Mouse (Mus musculus) embryonic facial prominence, embryonic 10.5 days (tissue): ENCODE results near the gene Vinac1. TPM values are rescaled to one million over a fixed set of nuclear protein-coding genes. Genes with fewer than 3 reads are reported as not detected.
"Not testable (repeated sequence)": the region's sequence is repeated elsewhere in the genome, so short reads cannot be mapped to it uniquely, and the experiment has no call there.

ENCODE experiments used
- DNase-seq: peaks from one replicate; pipeline ENCODE4 v3.0.0-alpha.2; 2017; ENCODE audit warnings: low spot score
- H3K27ac ChIP-seq: fragments of 300-500 bp; sonication (generic); replicated peaks from 2 replicates; pipeline ENCODE4 v1.5.1; 2016; ENCODE audit warnings: mild to moderate bottlenecking
- H3K27me3 ChIP-seq: fragments of 300-500 bp; sonication (generic); replicated peaks from 2 replicates; pipeline ENCODE4 v1.6.1; 2016; ENCODE audit warnings: low read depth, mild to moderate bottlenecking; ENCODE audit not compliant: poor library complexity, severe bottlenecking
- H3K36me3 ChIP-seq: fragments of 300-500 bp; sonication (generic); replicated peaks from 2 replicates; pipeline ENCODE4 v1.6.1; 2016; ENCODE audit warnings: mild to moderate bottlenecking, moderate library complexity
- H3K4me1 ChIP-seq: fragments of 300-500 bp; sonication (generic); 2 replicates; pipeline ENCODE4 v1.6.1; 2016
- H3K4me3 ChIP-seq: fragments of 300-500 bp; sonication (generic); 2 replicates; pipeline ENCODE4 v1.5.1; 2016; ENCODE audit warnings: mild to moderate bottlenecking, moderate library complexity
- H3K9me3 ChIP-seq: fragments of 300-500 bp; sonication (generic); 2 replicates; pipeline ENCODE4 v1.6.1; 2016; ENCODE audit warnings: mild to moderate bottlenecking
- WGBS: fragments of 180-500 bp; shearing (Covaris S2); methylation state at CpG from one replicate; pipeline ENCODE4 v1.1.7; 2016; 5-methylcytosine and 5-hydroxymethylcytosine counted together
- polyA plus RNA-seq: library from polyadenylated mRNA; unstranded; fragments of >200 nt; fragmentation: Nextera tagmentation; extraction: Ambion mirVana; gene quantifications from 2 replicates; pipeline ENCODE4 v1.2.1, GENCODE M21; 2016

The Vinac1 gene
- polyA plus RNA-seq, 1 experiment from 2014 or later = 0.07 TPM

DNA sequence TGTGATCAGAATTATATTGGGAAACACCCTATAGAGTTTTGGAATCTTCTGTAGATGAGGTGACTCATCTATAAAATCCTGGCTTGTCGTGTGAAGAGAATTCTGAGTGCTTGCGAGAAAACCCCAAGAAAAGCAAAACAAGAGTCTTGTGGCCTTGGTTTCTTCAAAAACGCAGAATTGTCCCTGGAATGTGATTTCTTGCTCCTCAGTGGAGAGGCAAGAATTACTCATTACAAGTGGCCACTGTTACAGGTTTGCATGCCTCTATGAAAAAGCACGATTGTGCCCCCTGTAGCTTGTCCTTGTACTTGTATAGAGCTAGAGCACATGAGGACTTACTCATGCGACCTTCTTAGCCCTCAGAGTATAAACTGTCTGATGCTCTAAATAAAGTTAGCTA lies 12.6 kb downstream of the Vinac1 start:
- H3K27ac ChIP-seq = no peak overlapping the region
- H3K27me3 ChIP-seq = peaks cover 46% of the 10 kb centered on the region
- H3K9me3 ChIP-seq = no peaks in the 10 kb centered on the region
- WGBS = 83% methylated on average over 5 of the region's 5 CpGs
- H3K36me3 ChIP-seq = no peaks in the 10 kb centered on the region
- no peak for DNase-seq
- peaks cover 14% of the 10 kb centered on the region for H3K4me1 ChIP-seq
- H3K4me3 ChIP-seq = no peak overlapping the region

DNA sequence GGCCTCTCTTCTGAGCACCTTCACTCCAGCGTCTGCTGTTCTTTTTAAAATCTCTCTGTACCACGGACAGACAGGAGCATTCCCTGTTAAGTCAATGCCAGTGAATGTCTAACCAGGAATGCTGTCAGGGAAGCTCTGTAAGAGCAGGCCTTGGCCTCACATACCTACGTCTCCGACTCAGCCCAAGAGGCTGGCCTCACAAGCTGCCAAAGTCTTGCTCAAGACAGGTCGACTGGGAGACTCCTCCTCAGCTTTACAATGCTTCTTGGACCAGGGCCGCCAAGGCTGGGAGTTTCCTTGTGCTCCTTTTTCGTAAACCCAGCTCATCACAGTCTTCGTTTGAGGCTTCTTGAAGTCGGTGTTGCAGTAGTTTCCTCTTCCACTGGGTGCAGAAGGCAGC lies 23.2 kb downstream of the Vinac1 start:
- DNase-seq = no peak
- WGBS = 79% methylated on average over 9 of the region's 9 CpGs
- H3K27ac ChIP-seq = no peak overlapping the region
- no peak overlapping the region for H3K4me3 ChIP-seq
- no peaks in the 10 kb centered on the region for H3K27me3 ChIP-seq
- H3K36me3 ChIP-seq = no peaks in the 10 kb centered on the region
- H3K4me1 ChIP-seq = no peaks in the 10 kb centered on the region
- H3K9me3 ChIP-seq = no peaks in the 10 kb centered on the region

DNA sequence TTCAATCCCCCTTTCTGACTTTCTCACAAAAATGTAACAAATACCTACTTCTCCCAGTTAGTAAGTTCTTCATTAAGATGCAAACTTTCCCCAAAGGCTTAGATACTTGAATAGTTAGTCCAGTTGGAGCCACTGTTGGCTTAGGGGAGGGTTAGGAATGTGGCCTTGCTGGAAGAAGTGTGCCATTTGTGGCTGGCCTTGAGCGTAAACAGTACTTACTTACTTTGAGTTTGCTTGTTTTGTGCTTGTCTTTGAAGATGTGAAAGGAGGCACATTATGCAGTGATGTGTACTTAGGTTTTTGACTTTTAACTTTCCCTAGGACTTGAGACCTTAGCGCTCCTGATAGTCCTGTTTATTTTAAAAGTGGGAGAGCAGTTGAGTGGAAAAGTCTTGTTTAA lies 27.9 kb downstream of the Vinac1 start:
- no peaks in the 10 kb centered on the region for H3K36me3 ChIP-seq
- 79% methylated on average over 2 of the region's 2 CpGs for WGBS
- H3K4me3 ChIP-seq = no peak overlapping the region

DNA sequence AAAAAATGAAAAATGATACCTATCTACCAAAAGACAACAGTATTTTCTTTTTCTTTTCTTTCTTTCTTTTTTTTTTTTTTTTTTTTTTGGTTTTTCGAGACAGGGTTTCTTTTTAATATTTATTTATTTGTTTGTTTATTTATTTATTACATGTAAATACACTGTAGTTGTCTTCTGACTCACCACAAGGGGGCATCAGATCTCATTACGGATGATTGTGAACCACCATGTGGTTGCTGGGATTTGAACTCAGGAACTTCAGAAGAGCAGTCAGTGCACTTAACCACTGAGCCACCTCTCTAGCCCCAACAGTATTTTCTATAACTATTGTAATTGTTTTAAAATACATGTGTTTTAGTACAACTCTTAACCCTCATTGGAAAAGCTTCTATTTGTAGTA lies 39.1 kb downstream of the Vinac1 start:
- H3K4me1 ChIP-seq, H3K27me3 ChIP-seq, DNase-seq, H3K9me3 ChIP-seq, H3K36me3 ChIP-seq, H3K27ac ChIP-seq, H3K4me3 ChIP-seq: not testable (repeated sequence)
- 76% methylated on average over 2 of the region's 2 CpGs for WGBS

More for the DNA sequence above, 27.9 kb downstream of the Vinac1 start:
- H3K9me3 ChIP-seq = no peaks in the 10 kb centered on the region
- DNase-seq = no peak
- no peaks in the 10 kb centered on the region for H3K4me1 ChIP-seq
- H3K27ac ChIP-seq = no peak overlapping the region
- no peaks in the 10 kb centered on the region for H3K27me3 ChIP-seq

DNA sequence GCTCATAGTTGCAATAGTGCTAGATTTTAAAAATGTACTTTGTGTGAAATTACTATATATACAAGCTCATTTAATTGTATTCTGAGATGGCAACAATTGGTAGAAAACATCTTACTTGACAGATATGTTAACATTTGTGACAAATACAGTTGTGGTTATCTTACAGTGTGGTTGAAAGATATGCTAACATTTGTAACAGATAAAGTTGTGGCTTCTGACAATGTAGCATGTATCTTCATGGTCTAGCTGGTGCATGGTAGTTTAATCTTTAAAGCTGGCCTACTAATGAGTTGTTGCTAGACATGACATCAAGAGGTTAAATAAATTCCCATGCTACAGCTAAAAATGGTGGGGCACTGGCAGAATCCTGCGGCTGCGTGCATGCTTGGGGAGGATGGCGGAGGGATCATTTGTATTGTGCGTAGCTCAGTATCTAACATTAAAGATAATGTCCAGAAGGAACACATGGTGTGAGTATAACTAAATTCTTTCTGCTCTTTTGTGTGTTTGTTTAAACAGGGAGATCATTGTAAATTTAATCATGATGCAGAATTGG lies 41.7 kb downstream of the Vinac1 start:
- H3K36me3 ChIP-seq = no peaks in the 10 kb centered on the region
- H3K4me1 ChIP-seq = no peaks in the 10 kb centered on the region
- H3K4me3 ChIP-seq = no peak overlapping the region
- DNase-seq = no peak
- no peak overlapping the region for H3K27ac ChIP-seq
- H3K27me3 ChIP-seq = no peaks in the 10 kb centered on the region
- 79% methylated on average over 4 of the region's 4 CpGs for WGBS
- no peaks in the 10 kb centered on the region for H3K9me3 ChIP-seq

DNA sequence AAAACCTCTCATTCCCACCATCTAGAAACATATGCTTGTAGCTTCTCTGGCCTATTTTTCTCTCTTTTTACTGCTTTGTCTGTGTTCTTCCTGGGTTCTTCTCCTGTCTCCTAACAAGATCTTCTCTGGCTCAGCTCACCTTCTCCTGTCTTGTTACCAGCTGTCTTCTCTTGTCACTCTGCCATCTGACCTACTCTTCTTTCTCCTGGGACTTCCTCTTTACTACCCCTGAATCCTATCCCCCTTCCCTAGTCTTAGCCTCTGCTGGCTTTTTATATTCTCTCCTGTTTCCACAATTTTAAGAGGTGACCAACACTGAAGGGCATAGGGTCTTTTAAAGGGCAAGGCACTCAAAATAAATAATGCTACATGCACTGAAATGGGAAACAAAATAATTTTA lies 43.1 kb downstream of the Vinac1 start:
- no peak overlapping the region for H3K4me3 ChIP-seq
- no peaks in the 10 kb centered on the region for H3K9me3 ChIP-seq
- DNase-seq = no peak
- H3K36me3 ChIP-seq = no peaks in the 10 kb centered on the region
- no peak overlapping the region for H3K27ac ChIP-seq
- H3K4me1 ChIP-seq = no peaks in the 10 kb centered on the region
- H3K27me3 ChIP-seq = no peaks in the 10 kb centered on the region

DNA sequence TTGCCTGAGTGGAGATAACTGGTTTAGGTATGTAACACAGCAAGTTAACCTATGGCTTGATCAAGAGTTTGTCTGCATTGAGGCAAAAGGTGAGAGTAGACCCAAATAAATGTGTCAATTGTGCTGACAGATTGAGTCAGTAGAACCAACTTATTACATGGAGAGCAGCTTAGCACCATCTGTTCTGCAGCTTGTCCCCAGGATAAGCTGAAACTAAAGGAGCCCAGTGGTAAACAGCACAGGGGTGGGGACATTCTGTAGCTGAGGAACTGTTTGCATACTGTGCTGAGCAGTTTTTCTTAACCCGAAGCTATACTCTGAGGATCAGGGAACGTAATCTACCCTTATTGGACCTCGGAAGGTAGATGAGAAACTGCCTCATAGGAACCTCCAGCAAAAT lies 63.2 kb downstream of the Vinac1 start:
- DNase-seq = no peak
- H3K27me3 ChIP-seq = no peaks in the 10 kb centered on the region
- H3K27ac ChIP-seq = no peak overlapping the region
- no peaks in the 10 kb centered on the region for H3K9me3 ChIP-seq
- 89% methylated on average over 3 of the region's 3 CpGs for WGBS
- no peaks in the 10 kb centered on the region for H3K36me3 ChIP-seq
- H3K4me3 ChIP-seq = no peak overlapping the region
- peaks cover 6% of the 10 kb centered on the region for H3K4me1 ChIP-seq

DNA sequence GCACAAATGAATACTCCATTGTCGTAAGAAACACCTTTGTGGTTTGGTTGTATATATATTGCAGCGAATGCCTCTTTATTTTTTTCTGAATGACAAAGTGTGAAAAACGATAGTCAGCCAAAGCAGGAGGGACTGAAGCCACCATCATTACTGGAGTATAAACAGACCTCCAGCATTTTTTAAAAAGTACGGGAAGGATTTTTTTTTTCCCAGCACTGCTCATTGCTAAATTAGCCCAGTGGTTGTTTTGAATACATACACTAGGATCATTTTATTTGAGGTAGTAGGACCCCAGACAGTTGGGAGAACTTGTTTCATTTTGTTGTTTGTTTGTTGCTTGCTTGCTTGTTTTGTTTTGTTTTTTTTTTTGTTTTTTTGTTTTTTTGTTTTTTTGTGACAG lies 72.4 kb downstream of the Vinac1 start:
- Histone ChIP-seq H3K9me3 (no peaks in the 10 kb centered on the region), H3K4me1 (no peaks in the 10 kb centered on the region), H3K36me3 (no peaks in the 10 kb centered on the region), H3K27ac (no peak overlapping the region), H3K27me3 (no peaks in the 10 kb centered on the region), H3K4me3 (no peak overlapping the region)
- DNase-seq = no peak
- 77% methylated on average over 4 of the region's 4 CpGs for WGBS

Other genes starting within 250 kb of the Vinac1 start
- gene Tmem87b, start 230.1 kb downstream of the Vinac1 start, polyA plus RNA-seq = 29.7 TPM in 2 replicates
- gene Fbln7, start 185.2 kb downstream of the Vinac1 start, polyA plus RNA-seq = 1.8 and 2.1 TPM in 2 replicates
- 8.4 and 9.8 TPM in 2 replicates for gene Zc3h8, start 104.1 kb downstream of the Vinac1 start, polyA plus RNA-seq
- gene Zc3h6, start 80.8 kb downstream of the Vinac1 start, polyA plus RNA-seq = 1.0 and 1.1 TPM in 2 replicates
- gene Gm10762, start 80.4 kb downstream of the Vinac1 start, polyA plus RNA-seq = 14.8 and 16.2 TPM in 2 replicates
- 14.3 and 14.7 TPM in 2 replicates for gene Ttl, start 17.8 kb upstream of the Vinac1 start, polyA plus RNA-seq
- 48.7 and 48.9 TPM in 2 replicates for gene Polr1b, start 52.8 kb upstream of the Vinac1 start, polyA plus RNA-seq
- gene Chchd5, start 81.5 kb upstream of the Vinac1 start, polyA plus RNA-seq = 25.6 and 29.0 TPM in 2 replicates
- 50.4 and 52.8 TPM in 2 replicates for gene Slc20a1, start 150.6 kb upstream of the Vinac1 start, polyA plus RNA-seq
- gene Ckap2l, start 249.0 kb upstream of the Vinac1 start, polyA plus RNA-seq = 63.1 and 65.4 TPM in 2 replicates